8 mouse cellular contexts compared by ENCODE assay signal in the genomic region with DNA sequence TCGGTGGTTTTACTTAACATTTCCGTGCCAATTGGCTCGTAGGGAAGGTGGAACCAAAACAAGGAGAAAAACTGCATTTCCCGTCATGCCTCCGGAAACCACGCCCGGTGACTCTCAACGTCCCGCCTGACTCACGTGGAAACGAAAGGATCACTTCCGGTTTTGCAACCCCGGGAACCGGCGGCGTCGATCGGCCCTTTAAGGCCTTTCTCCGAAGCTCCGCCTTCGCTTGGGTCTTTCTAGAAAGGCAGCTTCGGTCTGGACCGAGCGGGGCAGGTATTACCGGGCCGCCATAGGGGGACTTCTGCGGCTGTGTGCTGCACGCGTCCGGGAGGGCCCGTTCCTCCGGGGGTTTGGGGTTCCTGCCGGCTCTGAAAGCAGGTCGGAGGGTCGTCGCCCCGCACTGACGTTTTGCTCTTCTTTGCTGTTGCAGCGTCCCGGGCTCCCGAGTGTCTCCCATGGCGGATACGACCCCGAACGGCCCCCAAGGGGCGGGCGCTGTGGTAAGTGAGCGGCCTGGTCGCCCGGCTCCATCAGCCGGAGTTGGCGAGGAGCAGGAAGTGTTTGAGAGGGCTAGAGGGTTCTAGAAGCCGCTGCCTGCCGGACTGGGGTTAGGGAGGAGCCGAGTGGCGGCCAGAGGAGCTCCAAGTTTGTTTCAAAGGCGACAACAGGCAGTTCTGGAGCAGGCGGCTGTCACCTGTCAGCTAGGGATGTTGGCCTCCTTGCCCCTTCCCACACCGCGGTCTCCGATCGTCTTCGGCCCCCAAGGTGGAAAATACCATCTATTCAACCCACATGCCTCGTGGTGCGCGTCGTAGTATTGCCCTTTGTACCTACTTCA. TPM values are rescaled to one million over a fixed set of nuclear protein-coding genes. Genes with fewer than 3 reads are reported as not detected.
DNase-seq lines count a peak whose midpoint lies in the region; ATAC-seq and TF ChIP-seq lines count a peak whose summit lies in the region.

A gene (plus strand): TSS at position 35 of the 841 bp plus-strand sequence.

- WGBS in kidney, embryonic 14.5 days, result under 1% methylated on average over 67 of the region's 67 CpGs
- WGBS in limb, embryonic 15.5 days, result under 1% methylated on average over 67 of the region's 67 CpGs

- peak within 1 kb of the TSS; percentile 86 for H3K9ac ChIP-seq in kidney, embryonic 14.5 days (ENCODE audit: low read depth, low read length)
- peak within 1 kb of the TSS; percentile 66 for H3K9ac ChIP-seq in limb, embryonic 15.5 days

- no peaks in the 10 kb centered on the region for H3K27me3 ChIP-seq in kidney, embryonic 14.5 days (ENCODE audit: control insufficient read depth, insufficient read depth, low read length)
- H3K27me3 ChIP-seq in limb, embryonic 15.5 days, result no peaks in the 10 kb centered on the region

- peak; percentile 96 for DNase-seq in A20 (ENCODE audit: low read depth, low spot score)
- peak; percentile 94 to 96 for DNase-seq in heart, adult 9 months (ENCODE audit: low spot score in 2 of 2)
- DNase-seq in monocyte, adult 2 months (ENCODE audit: low read depth in 1 of 2, low spot score in 2 of 2), result peak; percentile 86 to 89
- peak; percentile 94 to 95 for DNase-seq in spleen, postnatal 36 days (ENCODE audit: low spot score in 2 of 2)

- ATAC-seq in kidney, embryonic 14.5 days (ENCODE audit: low FRiP score, low TSS enrichment), result peak; percentile 90
- ATAC-seq in limb, embryonic 15.5 days (ENCODE audit: insufficient number of reproducible peaks, low FRiP score, low TSS enrichment, low read depth), result peak; percentile 83

- H3K4me3 ChIP-seq in bone marrow macrophage, adult 2 months (ENCODE audit: insufficient read depth, low read length), result peak within 1 kb of the TSS; percentile 87
- peak within 1 kb of the TSS; percentile 99 for H3K4me3 ChIP-seq in embryonic fibroblast, embryonic 13.5 days (ENCODE audit: insufficient read depth, low read length)
- H3K4me3 ChIP-seq in kidney, embryonic 14.5 days (ENCODE audit: low read length), result peak within 1 kb of the TSS; percentile 94
- peak within 1 kb of the TSS; percentile 88 for H3K4me3 ChIP-seq in limb, embryonic 15.5 days

- no peak for TF ChIP-seq CTCF in bone marrow macrophage, adult 2 months (IDR thresholded peaks at IDR 0.05; ENCODE audit: low read depth, low read length)
- TF ChIP-seq CTCF in embryonic fibroblast, embryonic 13.5 days (IDR thresholded peaks at IDR 0.05; ENCODE audit: borderline replicate concordance, insufficient read depth, low read length), result no peak

- peaks cover 25% of the 10 kb centered on the region for H3K36me3 ChIP-seq in kidney, embryonic 14.5 days (ENCODE audit: control insufficient read depth, insufficient read depth, low read length)
- peaks cover 16% of the 10 kb centered on the region for H3K36me3 ChIP-seq in limb, embryonic 15.5 days

- H3K9me3 ChIP-seq in kidney, embryonic 14.5 days (ENCODE audit: control insufficient read depth, low read length), result no peaks in the 10 kb centered on the region
- H3K9me3 ChIP-seq in limb, embryonic 15.5 days, result no peaks in the 10 kb centered on the region

- H3K27ac ChIP-seq in bone marrow macrophage, adult 2 months (ENCODE audit: insufficient read depth, low read depth, low read length), result peak within 1 kb of the TSS; percentile 84
- H3K27ac ChIP-seq in embryonic fibroblast, embryonic 13.5 days (ENCODE audit: insufficient read depth, low read length), result peak within 1 kb of the TSS; percentile 84
- H3K27ac ChIP-seq in kidney, embryonic 14.5 days (ENCODE audit: low read depth, low read length), result peak within 1 kb of the TSS; percentile 93
- peak within 1 kb of the TSS; percentile 94 for H3K27ac ChIP-seq in limb, embryonic 15.5 days

- peak within 1 kb of the TSS; percentile 68 for H3K4me2 ChIP-seq in kidney, embryonic 14.5 days (replicated peaks; ENCODE audit: low read depth, low read length)
- peak within 1 kb of the TSS; percentile 62 for H3K4me2 ChIP-seq in limb, embryonic 15.5 days

- TF ChIP-seq POLR2A in bone marrow macrophage, adult 2 months (IDR thresholded peaks at IDR 0.05; ENCODE audit: borderline replicate concordance, low read depth, low read length), result no peak
- peak; percentile 53; the same call in 1 of the 2 replicates for TF ChIP-seq POLR2A in embryonic fibroblast, embryonic 13.5 days (IDR thresholded peaks at IDR 0.05; ENCODE audit: low read depth, low read length)

- peaks cover 23% of the 10 kb centered on the region for H3K4me1 ChIP-seq in bone marrow macrophage, adult 2 months (ENCODE audit: control insufficient read depth, insufficient read depth, low read length)
- H3K4me1 ChIP-seq in embryonic fibroblast, embryonic 13.5 days (ENCODE audit: control insufficient read depth, insufficient read depth, low read length), result peaks cover 1% of the 10 kb centered on the region; the same call in 1 of the 2 replicates
- 0 out of 2 replicates have a peak, but pooled peaks cover 5% of the 10 kb centered on the region for H3K4me1 ChIP-seq in kidney, embryonic 14.5 days (ENCODE audit: control insufficient read depth, insufficient read depth, low read length)
- H3K4me1 ChIP-seq in limb, embryonic 15.5 days, result peaks cover 6% of the 10 kb centered on the region; the same call in 1 of the 2 replicates

RNA-seq across cellular contexts. Expression of the gene that starts here (rescaled TPM):
- polyA plus RNA-seq in bone marrow macrophage, adult 2 months (2012; ENCODE audit: insufficient read depth, insufficient read length, missing spikeins), result 83.9 and 95.6 TPM in 2 replicates
- polyA plus RNA-seq in embryonic fibroblast, embryonic 13.5 days (2011; ENCODE audit: insufficient read length, low read depth, missing spikeins), result 125 and 141 TPM in 2 replicates
- polyA plus RNA-seq in kidney, embryonic 14.5 days (2014; fragmentation: Nextera tagmentation; extraction: Ambion mirVana), result 90.9 and 109 TPM in 2 replicates
- 85.3 and 88.1 TPM in 2 replicates for polyA plus RNA-seq in limb, embryonic 15.5 days (2015; fragmentation: Nextera tagmentation; extraction: Ambion mirVana)

Comparison
In these comparisons a context has a peak if more than half of its experiments do, and no peak if none do; other contexts are left out.
1. Peak in every context shown above with its lines: DNase-seq, ATAC-seq, H3K4me3 ChIP-seq and H3K27ac ChIP-seq.